Mouse (Mus musculus) layer of hippocampus, adult 11-12 months (tissue): ENCODE measurements around the gene Irf4.
A peak's percentile ranks its signal among the peaks of the same experiment; 100 is the strongest.

Source experiments
- DNase-seq: peaks from one replicate; pipeline ENCODE4 v3.0.0; 2022; ENCODE audit warnings: low spot score

The Irf4 gene

DNA sequence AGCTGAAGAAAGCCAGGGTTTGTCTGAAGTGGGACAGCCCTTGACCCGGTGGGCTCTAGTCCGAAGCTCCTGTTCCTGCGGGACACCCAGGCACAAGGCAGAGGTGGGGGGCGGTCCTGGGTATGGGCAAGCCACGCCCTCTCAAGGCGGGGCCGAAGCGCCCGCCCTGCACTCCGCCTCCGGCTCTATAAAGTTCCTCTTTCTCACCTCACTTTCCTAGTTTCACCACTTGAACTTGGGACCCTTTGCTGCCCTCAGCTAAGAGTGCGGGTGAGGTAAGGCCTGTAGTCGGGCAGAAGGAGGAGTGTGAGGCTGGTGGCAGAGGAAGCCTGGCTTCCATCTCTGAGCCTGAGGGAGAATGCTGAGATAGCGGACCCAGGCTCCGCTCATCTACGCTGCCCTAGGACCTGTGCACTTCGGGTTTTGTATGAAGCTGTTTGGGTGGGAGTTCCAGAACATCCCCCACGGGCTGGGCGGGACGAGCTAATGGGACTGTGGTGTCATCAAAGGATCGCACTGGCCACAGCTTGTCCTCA is at the start of gene Irf4:
Gene Irf4, plus strand, starts transcription at position 206 of the 536 bp plus-strand sequence.
- peak; percentile 32 for DNase-seq

DNA sequence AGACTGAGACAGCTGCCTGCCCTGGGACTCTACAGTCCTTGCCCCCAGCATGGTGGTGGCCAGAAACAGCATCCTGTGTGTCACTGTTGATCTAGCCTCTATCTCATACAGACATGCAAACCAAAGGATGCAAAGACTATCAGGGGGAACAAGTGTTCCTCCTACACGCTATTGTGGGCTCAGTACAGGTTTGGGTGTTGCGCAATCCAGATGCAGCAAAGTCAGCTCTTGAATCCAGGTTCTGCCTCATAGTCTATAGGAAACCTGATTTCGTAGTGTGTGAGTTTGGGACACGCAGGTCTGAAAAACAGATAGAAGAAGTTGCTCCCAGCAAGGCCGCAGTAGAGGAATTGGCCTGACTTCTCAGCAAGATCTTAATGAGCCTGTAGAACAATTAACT is 46.3 kb upstream of the Irf4 start:
- no peak for DNase-seq

DNA sequence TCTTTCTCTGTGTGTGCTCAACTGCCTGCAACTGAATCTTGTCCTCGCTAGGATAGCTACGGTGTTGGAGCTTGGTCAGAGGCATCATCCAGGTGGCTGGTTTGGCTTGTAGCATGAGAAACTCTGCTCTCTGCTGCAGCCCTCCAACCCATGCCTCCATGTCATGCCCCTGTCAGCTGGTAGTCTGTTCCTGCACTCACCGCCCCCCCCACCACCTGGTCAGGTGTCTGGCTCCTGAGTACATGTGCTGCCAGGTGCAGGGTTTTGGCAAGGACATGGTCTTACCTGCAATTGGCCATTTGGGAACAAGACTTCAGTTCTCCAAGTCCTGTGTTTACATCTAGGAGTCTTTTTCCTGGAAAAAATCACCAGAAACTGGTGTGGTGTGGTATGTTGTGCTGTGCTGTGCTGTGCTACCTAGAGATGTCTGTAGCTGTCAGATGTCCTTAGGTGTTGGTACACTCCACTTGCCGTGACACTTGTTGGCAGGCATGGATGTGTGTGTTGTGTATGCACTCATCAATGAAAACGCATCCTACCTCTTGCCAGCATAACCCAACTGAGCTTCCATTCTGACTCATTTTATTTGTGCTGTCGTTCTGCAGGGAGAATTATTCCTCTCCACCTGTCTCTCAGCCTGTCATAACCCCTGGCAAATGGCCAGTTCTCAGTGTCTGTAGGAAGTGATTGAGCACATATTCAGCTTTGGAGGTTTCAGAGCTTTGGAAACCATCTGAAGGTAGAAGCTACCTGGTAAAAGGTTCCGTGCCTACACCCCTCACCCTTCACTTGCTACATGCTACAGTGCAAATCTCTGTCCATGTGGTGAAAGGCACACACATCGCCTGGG is 44.6 kb upstream of the Irf4 start:
- DNase-seq = no peak

DNA sequence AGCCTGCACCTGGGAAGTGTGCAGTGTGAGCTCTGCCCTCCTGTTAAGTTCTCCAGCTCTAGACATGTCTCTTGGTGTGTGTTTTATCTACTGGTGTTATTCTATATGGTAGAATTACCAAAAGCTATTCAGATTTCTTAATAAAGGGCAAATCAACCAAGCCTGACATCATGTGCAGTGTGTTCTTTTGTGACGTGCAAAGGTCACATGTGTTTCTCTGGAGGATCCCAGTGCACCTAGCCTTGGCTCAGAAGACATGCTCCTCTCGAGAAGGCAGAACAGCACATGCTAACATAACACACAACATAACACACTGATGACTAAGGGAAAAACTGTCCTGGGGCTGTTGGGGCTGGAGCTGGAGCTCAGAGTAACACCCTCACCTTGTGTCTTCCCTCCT is 38.0 kb upstream of the Irf4 start:
- DNase-seq = no peak

DNA sequence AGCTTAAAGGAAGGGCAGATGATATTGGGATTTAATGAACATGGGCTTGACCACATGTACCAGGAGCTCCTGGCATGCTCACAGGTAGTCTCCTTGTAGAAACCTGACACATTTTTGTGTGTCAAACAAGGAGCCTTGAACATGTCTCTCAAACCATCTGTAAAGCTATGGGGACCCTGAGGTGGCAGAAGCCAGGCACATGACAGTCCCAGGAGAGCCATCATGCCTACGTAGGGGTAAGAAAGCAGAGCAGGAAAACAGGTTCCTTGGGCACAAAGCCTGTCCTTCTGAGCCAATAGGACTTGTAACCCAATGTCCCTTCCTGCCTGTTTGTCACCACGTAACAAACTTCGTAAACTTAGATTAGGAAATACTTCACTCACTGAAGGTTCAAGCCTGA is 37.3 kb upstream of the Irf4 start:
- no peak for DNase-seq

DNA sequence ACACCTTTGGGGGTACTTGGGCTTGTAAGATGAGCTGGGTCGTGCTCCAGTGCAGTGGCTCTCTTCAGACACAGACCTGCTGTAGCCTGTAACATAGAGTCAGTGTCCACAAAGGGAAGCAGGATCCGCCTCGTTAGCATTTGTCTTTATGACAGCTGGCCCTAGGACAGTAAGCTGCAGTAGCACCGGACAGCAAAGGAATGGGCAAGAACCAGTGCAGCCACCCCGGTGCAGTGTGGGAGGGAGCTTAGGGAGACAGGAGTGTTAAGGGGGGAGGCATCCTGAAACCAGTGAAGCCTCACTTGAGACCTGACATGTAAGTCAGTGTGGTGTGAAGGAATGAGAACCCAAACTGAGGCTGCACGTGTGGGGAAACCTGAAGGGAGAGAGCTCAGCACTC is 36.7 kb upstream of the Irf4 start:
- DNase-seq = no peak

DNA sequence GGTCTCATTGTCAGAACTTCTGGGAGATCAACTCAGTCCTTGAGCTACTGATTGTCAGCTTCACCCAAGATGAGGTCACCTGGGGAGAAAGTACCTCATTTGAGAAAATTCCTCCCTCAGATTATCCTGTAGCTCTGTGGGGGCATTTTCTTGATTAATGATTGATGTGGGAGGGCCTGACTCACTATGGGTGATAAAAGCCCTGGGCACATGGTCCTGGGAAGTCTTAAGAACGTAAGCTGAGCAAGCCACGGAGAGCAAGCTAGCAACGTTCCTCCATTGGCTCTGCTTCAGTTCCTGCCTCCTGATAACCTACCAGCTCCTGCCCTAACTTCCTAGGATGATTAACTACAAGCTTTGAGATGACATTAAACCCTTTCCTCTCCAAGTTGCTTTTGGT is 35.4 kb upstream of the Irf4 start:
- DNase-seq = no peak

DNA sequence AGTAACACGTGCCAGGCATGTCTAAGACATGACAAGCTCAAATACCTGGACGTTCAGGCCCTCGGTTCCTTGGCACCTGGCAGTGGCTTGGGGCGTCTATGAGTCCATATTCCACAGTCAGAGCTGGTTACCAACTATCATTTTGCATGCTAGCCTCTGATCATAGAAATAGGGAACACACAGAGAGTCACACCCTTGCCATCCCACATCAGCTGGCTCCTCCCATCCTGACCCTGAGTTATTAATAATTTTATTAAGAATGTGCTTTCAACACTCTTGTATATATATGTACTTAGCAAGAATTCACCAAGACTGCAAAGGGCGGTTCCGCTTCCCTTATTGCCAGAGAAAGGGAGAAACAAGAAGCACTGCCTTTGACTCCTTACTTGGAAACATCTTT is 34.5 kb upstream of the Irf4 start:
- no peak for DNase-seq

DNA sequence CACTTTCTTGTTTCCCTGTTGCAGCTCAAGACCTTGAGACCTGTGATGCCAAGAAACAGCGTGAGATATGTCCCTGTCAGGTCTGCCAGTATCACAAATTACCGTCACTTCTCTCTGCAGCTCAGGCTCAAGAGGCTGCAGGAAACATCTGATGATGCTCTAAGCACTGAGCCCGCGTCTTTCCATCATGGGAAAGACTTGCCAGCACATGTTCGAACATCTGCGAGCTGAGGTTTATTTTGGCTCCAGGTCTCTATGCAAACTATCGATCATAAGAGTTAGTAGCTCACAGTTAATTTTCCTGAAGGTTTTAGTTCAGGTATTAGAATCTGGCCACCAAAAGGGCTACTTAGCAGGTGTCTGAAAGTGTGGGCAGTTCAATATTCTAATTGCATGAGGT is 34.0 kb upstream of the Irf4 start:
- no peak for DNase-seq

DNA sequence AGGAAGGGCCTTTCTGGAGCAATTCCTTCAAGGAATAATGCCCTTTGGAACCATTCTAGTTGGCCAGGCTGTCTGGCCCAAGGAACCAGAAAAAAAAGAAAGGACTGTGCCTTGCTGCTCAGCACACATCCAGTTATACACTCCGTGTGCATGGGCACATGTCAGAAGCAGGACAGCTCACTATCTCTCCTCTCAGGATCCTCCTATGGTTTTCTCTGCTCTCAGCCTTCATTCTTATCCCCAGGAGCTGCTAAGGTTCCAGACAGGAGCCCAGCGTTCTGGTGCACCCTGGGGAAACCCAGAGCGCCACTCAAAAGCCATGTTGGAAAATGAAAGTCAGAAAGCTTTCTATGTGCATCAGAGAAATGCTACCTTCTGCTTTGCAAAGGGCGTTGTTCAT is 33.5 kb upstream of the Irf4 start:
- DNase-seq = no peak

DNA sequence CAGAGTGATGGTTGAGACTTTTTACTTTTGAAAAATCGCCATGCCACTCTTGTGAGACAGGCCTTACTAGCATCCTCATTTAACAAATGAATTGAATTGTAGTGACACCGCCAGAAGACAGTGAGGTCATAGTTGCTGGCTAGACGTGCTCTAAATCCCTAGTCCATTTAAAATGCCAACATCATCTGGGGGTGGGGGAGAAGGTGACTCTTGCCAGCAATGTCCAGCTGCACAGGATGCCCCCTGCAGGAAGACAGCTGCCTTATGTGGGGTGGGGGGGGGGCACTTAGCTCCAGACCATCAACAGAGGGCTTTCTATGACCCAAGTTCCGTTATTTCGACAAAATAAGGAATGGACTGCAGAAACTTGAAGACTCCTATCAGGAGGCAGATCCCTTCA is 32.4 kb upstream of the Irf4 start:
- no peak for DNase-seq

DNA sequence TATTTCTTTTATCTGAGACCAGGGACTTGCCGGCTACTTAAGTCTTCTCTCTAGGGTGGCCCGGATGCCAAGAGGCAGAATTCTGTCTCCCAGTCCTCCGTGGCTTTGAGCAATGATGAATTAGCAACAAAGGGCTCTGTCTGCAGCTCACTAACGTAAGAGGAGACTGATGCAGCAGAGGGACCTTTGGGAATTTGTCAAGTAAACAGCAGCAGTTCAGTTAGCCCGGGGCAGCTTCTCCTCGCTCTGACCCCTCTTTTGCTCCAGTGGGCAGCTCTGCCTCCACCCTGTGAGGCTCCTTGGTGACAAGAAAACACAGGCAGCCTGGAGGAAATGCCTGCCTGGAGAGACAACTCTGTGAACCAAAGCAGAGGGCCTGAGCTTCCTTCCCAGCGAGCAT is 26.4 kb upstream of the Irf4 start:
- DNase-seq = no peak

DNA sequence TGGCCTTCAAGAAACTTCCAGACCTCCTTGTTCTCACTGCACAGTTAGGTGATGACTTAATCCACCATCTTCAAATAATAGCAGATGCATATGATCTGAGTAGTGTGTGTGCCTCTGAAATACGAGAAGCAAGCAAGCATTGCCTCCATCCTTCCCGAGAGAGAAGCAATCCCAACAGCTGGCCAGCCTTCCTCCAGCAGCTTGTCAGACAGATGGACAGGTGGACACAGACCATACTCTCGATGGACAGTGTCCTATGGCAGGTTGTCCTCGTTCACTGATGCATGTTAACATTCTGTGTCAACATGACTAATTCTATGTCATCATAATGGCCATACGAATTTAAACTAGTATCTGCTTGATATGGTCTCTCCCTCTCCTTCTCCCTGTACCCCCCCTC is 25.8 kb upstream of the Irf4 start:
- no peak for DNase-seq

DNA sequence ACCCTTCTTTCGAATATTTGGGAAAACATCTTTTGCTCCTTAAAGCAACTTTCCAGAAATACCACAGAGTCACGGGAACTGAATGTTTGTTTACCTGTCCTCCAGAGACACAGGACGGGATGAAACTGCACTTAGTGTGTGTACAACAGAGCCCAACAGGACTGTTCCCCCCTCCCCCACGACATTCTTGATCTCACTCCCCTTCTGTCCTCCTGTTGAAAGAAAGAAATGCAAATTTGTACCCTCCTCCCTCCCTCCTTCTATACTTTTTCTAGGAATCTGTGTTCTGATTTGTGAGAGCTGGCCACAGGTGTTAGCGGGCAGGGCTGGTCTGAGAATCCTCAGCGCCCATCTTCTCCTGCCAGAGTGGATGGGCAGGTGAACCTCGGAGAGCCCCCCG is 25.2 kb upstream of the Irf4 start:
- DNase-seq = no peak

DNA sequence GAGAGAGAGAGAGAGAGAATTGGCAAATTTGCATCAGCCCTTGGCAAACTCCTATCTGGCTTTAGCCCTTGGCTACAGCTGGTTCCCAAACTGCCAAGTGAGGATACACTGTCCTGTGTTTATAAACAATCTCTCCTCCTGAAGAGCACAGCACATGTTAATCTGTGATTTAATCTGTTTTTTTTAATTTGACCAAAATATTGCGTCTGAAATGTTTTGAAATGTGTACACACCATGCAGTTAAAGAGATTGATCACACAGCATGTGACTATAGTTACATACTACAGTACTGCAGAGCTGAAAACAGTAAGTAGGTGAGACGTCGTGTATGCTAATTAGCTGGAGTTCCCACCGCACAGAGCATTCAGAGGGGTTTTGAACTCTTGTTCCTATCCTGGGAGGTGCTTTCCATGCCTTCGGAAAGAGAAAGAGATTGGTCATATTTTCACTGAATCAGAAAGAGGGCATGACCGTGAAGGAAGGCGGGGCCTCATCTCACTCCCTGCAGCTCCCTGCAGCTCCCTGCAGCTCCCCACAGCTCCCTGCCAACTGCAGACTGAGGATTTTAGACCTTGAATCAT is 24.2 kb upstream of the Irf4 start:
- no peak for DNase-seq

DNA sequence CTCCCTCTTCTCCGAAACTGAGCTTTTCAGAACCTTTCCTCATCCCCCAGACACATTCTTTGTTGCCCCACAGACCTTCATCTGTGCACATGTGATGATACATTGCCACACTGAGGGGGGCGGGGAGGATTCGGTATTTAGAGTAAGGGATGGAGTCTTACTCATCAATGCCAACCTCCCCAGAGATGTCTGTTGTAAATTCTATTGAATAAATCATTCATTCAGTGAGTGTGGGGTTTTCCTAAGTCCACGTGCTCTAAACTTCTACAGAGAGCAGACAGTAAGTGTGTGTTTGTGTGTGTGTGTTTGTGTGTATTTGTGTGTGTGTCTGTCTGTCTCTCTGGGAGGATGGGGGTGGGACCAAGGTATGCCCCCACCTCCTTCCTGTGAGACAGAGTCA is 22.1 kb upstream of the Irf4 start:
- no peak for DNase-seq

DNA sequence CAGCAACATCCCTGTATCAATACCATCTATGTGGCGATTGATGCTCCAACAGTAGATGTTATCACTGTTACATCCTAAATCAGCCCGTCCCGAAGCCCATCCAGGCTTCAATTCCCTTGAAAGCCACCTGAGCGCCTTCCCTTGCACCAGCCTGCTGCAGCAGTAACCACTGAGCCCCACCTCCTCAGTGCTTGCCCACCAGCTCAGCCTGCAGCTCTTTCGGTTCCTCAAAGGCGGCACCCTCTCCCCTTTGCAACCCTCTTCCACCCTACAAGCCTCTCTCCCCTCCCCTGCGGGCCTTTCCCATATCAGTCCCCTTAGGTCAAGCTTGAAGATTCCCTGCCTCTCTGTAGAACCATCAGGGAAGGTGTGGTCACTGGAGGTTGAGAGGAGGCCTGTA is 20.9 kb upstream of the Irf4 start:
- DNase-seq = no peak

DNA sequence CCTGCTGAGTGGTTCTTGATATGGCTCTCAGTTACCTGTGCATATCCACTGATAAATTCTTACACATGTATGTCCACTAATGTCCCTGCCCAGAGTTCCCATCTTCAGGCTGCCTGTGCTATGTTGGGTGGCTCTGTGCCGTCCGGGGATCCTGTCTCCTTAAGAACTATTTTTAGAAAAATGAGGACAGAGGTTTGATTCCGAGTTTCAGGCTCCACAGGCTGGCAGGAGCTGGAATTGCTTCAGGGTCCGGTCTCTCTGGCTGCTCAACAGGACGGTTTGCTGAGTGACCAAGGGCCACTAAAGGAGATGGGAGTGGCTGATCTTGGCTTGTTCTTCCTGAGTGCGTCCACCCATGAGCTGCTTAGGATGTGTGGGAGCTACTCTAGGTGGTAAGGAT is 19.8 kb upstream of the Irf4 start:
- DNase-seq = no peak

DNA sequence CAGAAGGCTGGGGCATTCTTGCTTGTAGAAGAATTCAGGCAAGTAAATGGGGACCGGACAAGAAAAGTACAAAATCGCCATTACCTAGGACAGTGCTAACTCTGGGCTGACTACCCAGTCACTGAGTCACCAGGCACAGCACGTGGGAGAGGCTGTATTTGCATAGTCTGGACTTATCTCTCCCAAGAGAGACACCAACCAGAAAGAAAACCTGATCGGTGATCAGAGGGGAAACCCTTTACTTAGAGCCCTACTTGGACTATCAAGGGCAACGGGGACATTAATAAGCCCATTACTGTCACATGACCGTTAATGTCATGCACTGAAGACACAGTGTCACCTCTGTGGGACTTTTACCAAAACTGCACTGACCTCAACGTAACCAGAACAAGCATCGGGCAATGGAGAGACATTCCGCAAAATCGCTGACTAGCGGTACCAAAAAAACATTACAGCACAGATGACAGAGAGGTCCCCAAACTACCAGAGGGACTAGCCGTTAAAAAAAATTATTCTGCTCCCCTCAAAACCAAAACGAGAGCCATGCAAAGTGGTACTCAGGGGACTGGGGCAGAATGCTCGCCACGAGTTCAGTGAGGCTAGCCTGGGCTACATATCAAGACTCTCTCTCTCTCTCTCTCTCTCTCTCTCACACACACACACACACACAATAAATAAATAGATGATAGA is 18.8 kb upstream of the Irf4 start:
- DNase-seq = no peak

DNA sequence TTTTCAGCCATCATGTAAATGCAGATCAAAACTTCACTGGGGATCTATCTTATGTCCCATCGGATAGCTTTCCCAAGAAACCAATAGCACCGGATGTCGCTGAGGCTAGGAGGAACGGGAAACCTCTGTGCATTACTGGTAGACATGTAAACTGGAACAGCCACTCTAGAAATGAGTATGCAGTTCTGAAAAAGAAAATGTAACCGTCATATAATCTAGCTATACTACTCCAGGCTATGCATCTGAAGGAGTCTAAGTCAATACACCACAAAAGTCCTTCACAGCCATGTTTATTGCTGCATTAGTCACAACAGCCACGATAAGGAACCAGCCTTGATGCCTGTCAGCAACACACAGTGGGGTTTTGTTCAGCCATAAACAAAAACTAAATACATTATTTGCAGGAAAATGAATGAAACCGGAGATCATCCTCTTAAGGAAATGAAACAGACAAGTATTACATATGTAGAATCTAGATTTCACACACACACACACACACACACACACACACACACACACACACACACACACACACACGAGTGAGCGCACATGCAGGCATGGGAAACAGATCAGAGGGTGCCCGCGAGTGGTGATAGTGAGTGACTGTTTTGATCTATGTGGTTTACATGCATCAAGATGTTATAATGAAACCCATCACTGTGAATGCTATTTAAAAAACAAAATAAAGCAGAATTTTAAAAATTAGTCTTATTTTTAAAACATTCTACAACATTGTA is 16.1 kb upstream of the Irf4 start:
- no peak for DNase-seq

DNA sequence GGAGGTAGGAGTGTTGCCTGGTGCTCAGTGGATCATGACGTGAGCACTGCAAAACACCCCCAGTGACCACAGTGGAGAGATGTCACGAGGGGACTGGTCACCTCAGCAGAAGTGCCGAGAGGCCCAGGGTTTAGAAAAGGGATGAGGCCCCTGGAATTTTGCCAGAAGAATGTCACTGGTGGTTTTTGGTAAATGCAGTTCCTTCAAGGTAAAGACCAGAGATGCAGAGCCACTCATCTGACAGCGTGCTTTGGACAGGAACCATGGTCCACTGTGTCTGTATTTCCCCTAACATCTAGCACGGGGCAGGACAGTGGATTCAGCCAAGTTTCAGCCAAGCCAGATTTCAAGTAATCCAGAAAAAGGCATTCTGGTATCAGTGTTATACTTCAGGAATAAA is 12.3 kb upstream of the Irf4 start:
- no peak for DNase-seq

DNA sequence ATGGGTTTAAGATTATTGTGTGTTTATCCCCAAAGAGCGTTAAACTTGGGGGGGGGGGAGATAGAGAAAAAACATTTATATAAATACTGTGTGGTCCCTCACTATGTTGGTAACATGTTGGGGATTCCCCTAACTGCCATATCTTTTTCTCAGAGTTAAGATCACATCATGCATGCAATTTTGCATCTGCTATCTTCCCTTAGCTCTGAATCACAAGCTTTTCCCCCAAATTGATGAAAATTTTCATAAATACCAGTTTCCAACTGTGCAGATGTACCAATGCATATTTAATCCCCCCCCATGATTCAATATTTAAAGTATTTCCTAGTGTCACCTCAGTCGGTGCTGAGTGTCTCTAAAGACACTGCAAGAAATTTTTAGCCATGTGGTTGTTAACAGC is 11.8 kb upstream of the Irf4 start:
- DNase-seq = no peak
